Mouse (Mus musculus): ENCODE data around the gene Scap. TPM values are rescaled to one million over a fixed set of nuclear protein-coding genes. Genes with fewer than 3 reads are reported as not detected.

Gene Scap
- 35.0 and 38.8 TPM in 2 replicates for polyA plus RNA-seq (2015; fragmentation: Nextera tagmentation; extraction: Ambion mirVana)

DNA sequence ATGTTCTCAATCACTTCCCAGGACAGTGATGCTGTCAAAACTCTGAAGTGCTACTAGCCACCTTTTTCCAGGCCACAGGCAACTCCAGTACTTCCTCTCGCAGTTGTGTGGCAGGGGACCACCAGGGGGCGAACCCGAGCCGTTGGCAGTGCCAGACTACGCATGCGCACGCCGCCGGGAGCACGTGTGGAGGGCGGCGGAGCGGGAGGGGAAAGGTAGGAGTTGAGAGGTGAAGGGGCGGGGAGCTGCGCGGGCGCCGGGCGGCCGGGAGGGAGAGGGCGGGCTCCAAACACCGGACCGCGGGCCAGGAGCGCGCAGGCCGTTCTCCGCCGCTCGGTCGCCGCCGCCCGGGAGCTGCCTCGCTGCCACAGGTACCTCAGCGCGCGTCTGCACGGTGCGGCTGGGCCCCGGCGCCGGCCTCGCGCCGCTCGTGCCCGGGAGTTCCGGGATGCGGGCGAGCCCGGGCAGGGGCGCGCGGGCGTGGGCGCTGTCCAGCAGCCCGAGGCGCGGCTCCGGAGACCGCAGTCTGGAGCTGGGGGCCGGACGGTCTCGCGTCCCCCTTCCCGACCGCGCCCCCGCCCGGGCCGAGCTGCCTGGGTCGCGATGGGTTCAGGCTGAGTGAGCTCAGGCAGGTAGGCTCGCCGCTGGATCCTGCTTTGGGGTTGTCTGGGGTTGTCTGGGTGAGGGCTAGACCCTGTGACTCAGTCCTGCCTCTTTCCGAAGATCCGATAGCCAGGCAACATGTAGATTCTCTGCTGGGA lies at the start of gene Scap:
Gene Scap (plus strand): TSS at position 154 of the 761 bp plus-strand sequence.
- peak; percentile 88 for ATAC-seq (ENCODE audit: insufficient number of reproducible peaks, low FRiP score, low TSS enrichment, low read depth)
- Histone ChIP-seq H3K4me2 (peak within 1 kb of the TSS; percentile 76), H3K4me3 (peak within 1 kb of the TSS; percentile 93), H3K27me3 (no peaks in the 10 kb centered on the region), H3K27ac (peak within 1 kb of the TSS; percentile 33; the same call in 1 of the 2 replicates), H3K9me3 (no peaks in the 10 kb centered on the region), H3K9ac (peak within 1 kb of the TSS; percentile 67), H3K36me3 (no peaks in the 10 kb centered on the region), H3K4me1 (peaks cover 16% of the 10 kb centered on the region)
- under 1% methylated on average over 64 of the region's 78 CpGs for WGBS

DNA sequence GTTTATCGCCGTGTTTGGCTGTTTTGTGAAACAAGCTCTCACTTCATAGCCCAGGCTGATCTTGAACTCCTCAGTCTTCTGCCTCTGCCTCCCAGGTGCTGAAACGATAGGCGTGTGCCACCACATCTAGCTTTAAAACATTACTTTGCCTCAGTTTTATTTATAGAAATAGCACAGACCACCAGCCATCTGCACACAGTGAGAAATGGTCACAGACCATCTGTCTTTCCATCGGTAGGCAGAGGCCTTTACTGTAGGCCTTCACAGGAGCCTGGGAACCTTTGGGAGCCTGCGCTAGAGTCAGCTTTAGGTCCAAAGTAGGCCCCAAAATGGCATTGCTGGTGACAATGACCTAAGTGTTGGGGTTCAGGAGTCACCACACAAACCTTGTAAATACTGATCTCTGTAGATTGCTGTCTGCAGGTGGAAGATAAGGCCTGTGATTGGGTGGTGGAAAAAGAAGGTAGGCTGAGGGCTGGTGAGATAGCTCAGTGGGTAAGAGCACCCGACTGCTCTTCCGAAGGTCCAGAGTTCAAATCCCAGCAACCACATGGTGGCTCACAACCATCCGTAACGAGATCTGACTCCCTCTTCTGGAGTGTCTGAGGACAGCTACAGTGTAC lies 48.9 kb upstream of the Scap start:
- H3K9me3 ChIP-seq: no peaks in the 10 kb centered on the region
- H3K9ac ChIP-seq: no peak overlapping the region
- no peak overlapping the region for H3K4me2 ChIP-seq
- ATAC-seq (ENCODE audit: insufficient number of reproducible peaks, low FRiP score, low TSS enrichment, low read depth): no peak
- WGBS: 92% methylated on average over 10 of the region's 10 CpGs
- H3K4me1 ChIP-seq: no peaks in the 10 kb centered on the region
- no peak overlapping the region for H3K27ac ChIP-seq
- no peaks in the 10 kb centered on the region for H3K27me3 ChIP-seq
- no peaks in the 10 kb centered on the region for H3K36me3 ChIP-seq
- H3K4me3 ChIP-seq: no peak overlapping the region

DNA sequence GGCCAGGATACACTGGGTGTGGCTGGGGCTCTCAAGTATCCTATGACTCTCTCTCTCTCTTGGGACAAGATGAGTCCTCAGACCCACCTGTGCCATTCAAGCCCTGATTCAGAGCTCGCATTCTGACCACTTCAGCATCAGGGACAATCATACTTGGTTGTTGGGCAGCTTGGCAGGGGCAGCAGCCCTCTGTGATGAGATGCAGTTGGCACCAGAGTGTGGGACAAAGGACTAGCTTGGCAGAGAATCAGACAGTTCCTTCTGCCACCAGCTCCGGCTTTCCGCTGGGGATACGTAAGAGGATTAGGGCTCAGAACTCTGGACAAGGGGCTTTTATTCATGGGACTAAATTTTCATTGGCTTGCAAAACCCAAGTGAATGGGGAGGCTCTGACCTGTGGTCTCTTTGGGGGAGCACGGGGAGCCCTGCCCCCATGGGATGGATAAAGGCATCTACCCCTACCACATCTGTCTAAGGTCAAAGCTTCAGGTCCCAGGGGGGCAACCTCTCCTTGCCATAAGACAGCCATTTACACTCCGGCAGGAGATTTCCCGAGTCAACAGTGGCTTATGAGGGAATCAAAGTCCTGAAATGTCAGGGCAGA lies 45.7 kb upstream of the Scap start:
- no peaks in the 10 kb centered on the region for H3K27me3 ChIP-seq
- H3K9me3 ChIP-seq: no peaks in the 10 kb centered on the region
- H3K4me2 ChIP-seq: no peak overlapping the region
- no peaks in the 10 kb centered on the region for H3K36me3 ChIP-seq
- H3K9ac ChIP-seq: no peak overlapping the region
- H3K4me1 ChIP-seq: no peaks in the 10 kb centered on the region
- H3K4me3 ChIP-seq: no peak overlapping the region
- ATAC-seq (ENCODE audit: insufficient number of reproducible peaks, low FRiP score, low TSS enrichment, low read depth): no peak
- H3K27ac ChIP-seq: no peak overlapping the region
- 67% methylated on average over 7 of the region's 7 CpGs for WGBS

DNA sequence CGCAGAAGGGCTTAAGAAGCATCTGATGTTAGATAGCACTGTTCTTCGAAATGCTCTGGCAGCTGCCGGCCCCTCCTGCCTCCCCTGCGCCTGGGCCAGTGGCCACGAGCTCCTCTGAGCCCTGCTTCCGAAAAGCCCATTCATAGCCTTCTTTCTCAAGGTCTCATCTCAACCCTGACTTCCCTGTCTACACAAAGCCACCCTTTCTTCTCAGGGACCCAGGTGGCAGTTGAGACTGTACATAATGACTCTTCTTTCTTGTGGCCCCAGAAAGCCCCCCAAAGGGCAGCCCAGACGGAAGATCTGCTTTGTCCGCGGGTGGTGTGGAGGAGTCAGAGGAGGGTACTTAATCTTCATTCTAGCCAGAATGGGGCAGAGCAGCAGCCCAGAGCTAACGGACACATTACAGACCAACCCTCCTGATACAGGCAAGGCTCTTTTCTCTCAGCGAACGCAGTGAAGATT lies 39.8 kb upstream of the Scap start:
- no peaks in the 10 kb centered on the region for H3K4me1 ChIP-seq
- no peak overlapping the region for H3K4me3 ChIP-seq
- H3K36me3 ChIP-seq: no peaks in the 10 kb centered on the region
- no peaks in the 10 kb centered on the region for H3K27me3 ChIP-seq
- no peaks in the 10 kb centered on the region for H3K9me3 ChIP-seq
- no peak overlapping the region for H3K4me2 ChIP-seq
- H3K27ac ChIP-seq: no peak overlapping the region
- WGBS: 72% methylated on average over 12 of the region's 12 CpGs
- ATAC-seq (ENCODE audit: insufficient number of reproducible peaks, low FRiP score, low TSS enrichment, low read depth): no peak
- H3K9ac ChIP-seq: no peak overlapping the region

DNA sequence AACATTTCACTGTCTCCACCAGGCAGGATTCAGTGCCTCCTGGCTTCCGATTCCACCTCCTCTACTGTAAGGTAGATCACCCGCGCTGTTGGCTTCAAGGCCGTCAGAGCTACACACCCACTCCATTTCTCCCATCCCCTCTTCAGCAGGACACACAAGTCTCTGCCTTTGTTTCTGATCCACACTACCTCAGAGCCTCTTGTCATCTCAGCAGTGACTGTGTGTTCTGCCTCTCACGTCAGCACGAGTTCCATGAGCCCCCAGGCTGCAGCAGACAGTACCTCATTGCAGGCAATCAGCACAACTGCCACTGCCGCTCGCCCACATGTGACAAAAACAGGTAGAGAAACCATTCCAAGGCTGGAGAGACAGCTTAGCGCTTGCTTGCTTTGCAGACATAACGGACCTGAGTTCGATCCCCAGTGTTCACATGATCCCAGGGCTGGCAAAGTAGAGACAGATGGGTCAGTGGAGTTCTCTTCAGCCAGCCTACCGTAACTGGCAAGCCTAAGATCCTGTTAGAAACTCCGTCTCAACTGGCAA lies 39.1 kb upstream of the Scap start:
- WGBS: 81% methylated on average over 13 of the region's 13 CpGs
- no peaks in the 10 kb centered on the region for H3K27me3 ChIP-seq
- no peaks in the 10 kb centered on the region for H3K4me1 ChIP-seq
- no peaks in the 10 kb centered on the region for H3K36me3 ChIP-seq
- H3K9me3 ChIP-seq: no peaks in the 10 kb centered on the region
- no peak overlapping the region for H3K27ac ChIP-seq
- H3K4me2 ChIP-seq: no peak overlapping the region
- no peak for ATAC-seq (ENCODE audit: insufficient number of reproducible peaks, low FRiP score, low TSS enrichment, low read depth)
- H3K9ac ChIP-seq: no peak overlapping the region
- H3K4me3 ChIP-seq: no peak overlapping the region

DNA sequence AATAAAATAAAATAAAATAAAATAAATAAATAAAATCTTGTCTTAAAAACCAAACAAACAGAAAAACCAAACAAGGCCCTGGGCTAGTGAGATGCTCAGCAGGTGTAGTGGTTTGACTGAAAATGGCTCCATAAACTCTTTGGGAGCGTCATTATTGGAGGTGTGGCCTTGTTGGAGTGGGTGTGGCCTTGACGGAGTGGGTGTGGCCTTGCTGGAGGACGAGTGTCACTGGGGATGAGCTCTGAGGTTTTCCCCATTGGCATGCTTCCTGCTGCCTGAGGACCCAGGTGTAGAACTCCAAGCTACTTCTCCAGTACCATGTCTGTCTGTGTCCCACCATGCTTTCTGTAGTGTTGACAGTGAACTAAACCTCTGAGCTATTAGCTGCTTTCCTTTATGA lies 38.3 kb upstream of the Scap start:
- WGBS: 38% methylated on average over 3 of the region's 3 CpGs
- Histone ChIP-seq H3K9me3 (no peaks in the 10 kb centered on the region), H3K4me3 (no peak overlapping the region), H3K27ac (no peak overlapping the region), H3K27me3 (no peaks in the 10 kb centered on the region), H3K36me3 (no peaks in the 10 kb centered on the region), H3K9ac (no peak overlapping the region), H3K4me1 (no peaks in the 10 kb centered on the region), H3K4me2 (no peak overlapping the region)
- ATAC-seq (ENCODE audit: insufficient number of reproducible peaks, low FRiP score, low TSS enrichment, low read depth): no peak; the same call in 1 of the 2 replicates

DNA sequence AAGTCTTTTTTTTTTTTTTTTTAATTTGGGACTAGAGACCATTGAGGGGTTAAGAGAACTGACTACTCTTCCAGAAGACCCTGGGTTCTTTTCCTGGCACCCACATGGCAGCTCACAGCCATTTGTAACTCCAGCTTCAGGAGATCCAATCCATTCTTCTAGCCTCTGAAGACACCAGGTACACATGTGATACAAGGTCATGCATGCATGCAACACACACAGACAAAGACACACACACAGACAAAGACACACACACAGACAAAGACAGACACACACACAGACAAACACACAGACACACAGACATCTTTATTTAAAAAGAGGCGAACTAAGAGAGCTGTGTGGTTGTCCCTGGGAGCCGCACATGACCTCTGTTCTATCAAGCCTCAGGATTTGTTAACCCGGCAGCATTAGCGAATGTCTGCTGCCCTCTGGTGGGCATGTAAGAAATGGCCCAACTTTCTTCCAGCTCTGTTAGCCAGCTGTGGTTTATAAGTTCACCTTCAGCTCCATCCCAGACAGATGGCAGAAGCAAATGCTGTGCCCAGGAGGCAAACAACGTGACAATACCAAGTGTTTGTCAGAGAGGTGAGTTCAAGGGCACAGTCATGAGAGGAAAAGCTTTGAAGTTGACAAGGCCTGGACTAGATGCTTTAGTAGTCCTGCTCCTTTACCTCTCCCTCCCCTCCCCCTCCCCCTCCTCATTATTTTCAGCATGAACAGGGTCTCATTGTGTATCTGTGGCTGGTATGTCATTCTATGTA lies 36.0 kb upstream of the Scap start:
- Histone ChIP-seq H3K27me3 (no peaks in the 10 kb centered on the region), H3K4me3 (no peak overlapping the region), H3K4me1 (no peaks in the 10 kb centered on the region), H3K4me2 (no peak overlapping the region), H3K9me3 (no peaks in the 10 kb centered on the region), H3K36me3 (no peaks in the 10 kb centered on the region), H3K9ac (no peak overlapping the region), H3K27ac (no peak overlapping the region)
- ATAC-seq (ENCODE audit: insufficient number of reproducible peaks, low FRiP score, low TSS enrichment, low read depth): no peak
- WGBS: 4% methylated on average over 5 of the region's 5 CpGs

DNA sequence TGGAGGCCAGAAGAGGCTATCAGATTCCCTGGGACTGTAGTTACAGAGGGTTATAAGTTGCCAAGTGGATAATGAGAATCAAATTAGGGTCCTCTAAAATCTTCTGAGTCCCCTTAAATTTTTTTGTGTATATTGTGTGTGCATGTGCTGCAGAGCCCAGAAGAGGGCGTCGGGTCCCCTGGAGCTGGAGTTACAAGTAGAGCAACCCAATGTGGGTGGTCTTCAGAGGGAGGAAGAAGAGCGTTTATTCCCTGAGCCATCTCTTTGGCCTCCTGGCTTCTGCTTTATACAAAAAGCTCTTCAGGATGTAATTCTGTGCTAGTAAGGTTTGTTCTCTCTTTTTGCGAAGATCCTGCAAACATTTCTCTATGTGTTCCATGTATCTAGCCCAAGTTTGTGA lies 28.6 kb upstream of the Scap start:
- Histone ChIP-seq H3K27me3 (no peaks in the 10 kb centered on the region), H3K4me3 (peak overlapping the region; percentile 64), H3K9ac (peak overlapping the region; percentile 37; the same call in 1 of the 2 replicates), H3K4me2 (peak overlapping the region; percentile 78), H3K9me3 (no peaks in the 10 kb centered on the region), H3K4me1 (peaks cover 8% of the 10 kb centered on the region), H3K27ac (peak overlapping the region; percentile 96), H3K36me3 (no peaks in the 10 kb centered on the region)
- no peak for ATAC-seq (ENCODE audit: insufficient number of reproducible peaks, low FRiP score, low TSS enrichment, low read depth)
- 3% methylated on average over 4 of the region's 4 CpGs for WGBS

DNA sequence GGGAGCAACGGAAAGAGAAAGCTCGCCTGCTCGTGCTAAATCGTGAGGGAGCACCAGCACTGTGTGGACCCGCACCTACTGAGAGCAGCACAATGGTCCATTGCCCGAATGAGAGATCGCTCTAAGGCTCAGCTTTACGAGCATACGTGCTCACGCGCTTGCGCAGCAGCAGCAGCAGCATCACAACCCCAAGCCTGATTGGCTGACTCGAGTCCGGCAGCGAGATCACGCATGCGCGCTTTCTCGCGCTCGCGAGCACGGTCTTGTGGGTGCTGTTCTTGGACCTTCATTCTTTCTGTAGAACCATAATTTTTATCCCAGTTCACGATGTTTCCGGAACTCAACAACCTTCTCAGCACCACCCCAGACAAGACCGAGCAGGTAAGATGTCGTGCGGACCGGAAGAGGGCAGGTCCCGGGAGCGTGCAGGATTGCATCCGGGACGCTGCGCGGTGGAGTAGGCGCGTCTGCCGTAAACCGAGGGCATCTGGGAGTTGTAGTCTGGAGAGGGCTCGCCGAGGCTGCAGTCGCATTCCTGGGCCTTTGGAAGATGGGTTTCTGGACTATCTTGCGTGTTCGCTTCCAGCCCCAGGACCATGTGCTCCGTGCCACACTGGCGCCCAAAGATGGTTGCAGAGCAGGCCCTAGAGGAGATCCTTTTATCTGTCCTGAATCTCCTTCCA lies 28.0 kb upstream of the Scap start, which contains the start of gene Elp6:
Gene Elp6 (plus strand): TSS at position 205 of the 683 bp plus-strand sequence.
- peak within 1 kb of the TSS; percentile 96 for H3K27ac ChIP-seq
- H3K36me3 ChIP-seq: peaks cover 3% of the 10 kb centered on the region
- H3K27me3 ChIP-seq: no peaks in the 10 kb centered on the region
- H3K9ac ChIP-seq: peak within 1 kb of the TSS; percentile 46
- under 1% methylated on average over 46 of the region's 46 CpGs for WGBS
- H3K4me3 ChIP-seq: peak within 1 kb of the TSS; percentile 64
- peak; percentile 98 for ATAC-seq (ENCODE audit: insufficient number of reproducible peaks, low FRiP score, low TSS enrichment, low read depth)
- H3K4me1 ChIP-seq: peaks cover 8% of the 10 kb centered on the region
- peak within 1 kb of the TSS; percentile 78 for H3K4me2 ChIP-seq
- no peaks in the 10 kb centered on the region for H3K9me3 ChIP-seq

DNA sequence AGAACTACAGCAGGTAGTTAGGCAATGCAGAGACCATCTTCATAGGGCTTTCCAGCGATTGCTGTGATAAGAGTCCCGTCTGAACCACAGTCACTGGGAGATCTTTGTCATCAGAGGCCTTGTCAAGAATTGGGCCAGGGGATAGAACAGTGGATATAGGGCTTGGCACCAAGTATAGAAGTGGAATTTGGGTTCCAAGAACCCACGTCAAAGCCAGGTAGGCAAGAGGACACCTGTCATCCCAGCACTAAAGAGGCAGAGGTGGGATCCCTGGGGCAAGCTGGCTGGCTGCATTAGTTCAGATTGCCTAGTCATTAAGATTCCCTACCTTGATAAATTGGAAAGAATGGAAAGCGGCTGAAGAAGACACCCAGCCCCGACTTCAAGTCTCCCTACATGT lies 26.7 kb upstream of the Scap start:
- Histone ChIP-seq H3K4me1 (peaks cover 8% of the 10 kb centered on the region), H3K27ac (no peak overlapping the region; the same call in 1 of the 2 replicates), H3K4me2 (peak overlapping the region; percentile 48; the same call in 1 of the 2 replicates), H3K9me3 (no peaks in the 10 kb centered on the region), H3K36me3 (peaks cover 14% of the 10 kb centered on the region), H3K4me3 (0 out of 2 replicates have a peak overlapping the region, but pooled peaks have one; percentile 64), H3K27me3 (no peaks in the 10 kb centered on the region), H3K9ac (no peak overlapping the region)
- WGBS: 89% methylated on average over 5 of the region's 5 CpGs
- no peak for ATAC-seq (ENCODE audit: insufficient number of reproducible peaks, low FRiP score, low TSS enrichment, low read depth)

DNA sequence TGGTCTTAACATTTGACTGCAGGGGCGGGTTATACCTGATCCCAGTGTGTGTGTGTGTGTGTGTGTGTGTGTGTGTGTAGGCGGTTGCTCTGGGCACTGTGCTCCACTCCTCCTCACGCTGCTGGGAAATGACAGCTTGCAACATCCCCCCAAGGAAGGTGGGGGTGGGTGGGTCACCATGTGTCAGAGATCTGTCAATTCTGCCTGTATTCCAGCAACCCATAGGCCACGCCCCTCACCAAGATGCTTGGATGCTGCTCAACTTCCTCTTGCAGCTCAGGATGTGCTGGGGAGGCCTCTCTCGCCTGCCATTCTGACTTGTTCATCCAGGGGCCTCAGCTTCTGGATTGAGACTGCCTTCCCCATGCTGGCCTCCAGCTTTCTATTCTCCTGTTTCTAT lies 18.4 kb upstream of the Scap start:
- 79% methylated on average over 5 of the region's 5 CpGs for WGBS
- no peak overlapping the region for H3K27ac ChIP-seq
- H3K36me3 ChIP-seq: peaks cover 74% of the 10 kb centered on the region
- ATAC-seq (ENCODE audit: insufficient number of reproducible peaks, low FRiP score, low TSS enrichment, low read depth): no peak
- H3K4me2 ChIP-seq: no peak overlapping the region
- no peaks in the 10 kb centered on the region for H3K9me3 ChIP-seq
- no peaks in the 10 kb centered on the region for H3K4me1 ChIP-seq
- no peak overlapping the region for H3K9ac ChIP-seq
- H3K4me3 ChIP-seq: no peak overlapping the region
- no peaks in the 10 kb centered on the region for H3K27me3 ChIP-seq
